Mouse (Mus musculus) ES-E14 (cell line): ENCODE results near the gene 4930579G24Rik. TPM values are rescaled to one million over a fixed set of nuclear protein-coding genes. Genes with fewer than 3 reads are reported as not detected.

Source experiments
- DNase-seq: peaks from one replicate; pipeline ENCODE4 v3.0.0-alpha.2; 2013; ENCODE audit warnings: low read depth, low spot score
- H3K27ac ChIP-seq: 2 replicates; pipeline ENCODE4 v1.5.1; 2012; ENCODE audit warnings: low read depth, mild to moderate bottlenecking, low read length, moderate library complexity, mixed read lengths; ENCODE audit not compliant: poor library complexity, insufficient read depth, severe bottlenecking
- H3K36me3 ChIP-seq: 2 replicates; pipeline ENCODE4 v1.6.1; 2012; ENCODE audit warnings: mild to moderate bottlenecking, low read length, moderate library complexity, mixed read lengths; ENCODE audit not compliant: control insufficient read depth, poor library complexity, insufficient read depth, severe bottlenecking
- H3K4me1 ChIP-seq, 2 experiments: fragments of 150-350 bp in 1 of 2; sonication (generic) in 1 of 2; 2 replicates each; pipeline ENCODE4 v1.6.1; 2012; ENCODE audit warnings: low read length in 2 of 2, mild to moderate bottlenecking in 1 of 2, mixed read lengths in 1 of 2; ENCODE audit not compliant: control insufficient read depth in 2 of 2, insufficient read depth in 2 of 2, poor library complexity in 1 of 2
- H3K4me3 ChIP-seq, 2 experiments: fragments of 150-350 bp in 1 of 2; sonication (generic) in 1 of 2; 2 replicates each; pipeline ENCODE4 v1.5.1; 2012; ENCODE audit warnings: low read length in 2 of 2, low read depth in 1 of 2, mild to moderate bottlenecking in 1 of 2, mixed read lengths in 1 of 2; ENCODE audit not compliant: insufficient read depth in 1 of 2, poor library complexity in 1 of 2, severe bottlenecking in 1 of 2
- H3K9ac ChIP-seq: 2 replicates; pipeline ENCODE4 v1.6.1; 2012; ENCODE audit warnings: low read depth, mild to moderate bottlenecking, low read length, mixed read lengths; ENCODE audit not compliant: poor library complexity, insufficient read depth, severe bottlenecking
- H3K9me3 ChIP-seq: fragments of 150-350 bp; sonication (generic); 2 replicates; pipeline ENCODE4 v1.6.1; 2012; ENCODE audit warnings: low read depth, mild to moderate bottlenecking, low read length; ENCODE audit not compliant: control insufficient read depth, insufficient read depth
- CHD2 ChIP-seq: IDR thresholded peaks from 2 replicates; pipeline ENCODE4 v1.6.1; 2014; ENCODE audit warnings: mild to moderate bottlenecking, low read depth, low read length, inconsistent platforms
- HCFC1 ChIP-seq: IDR thresholded peaks from 2 replicates; pipeline ENCODE4 v1.6.1; 2012; ENCODE audit warnings: low read length, inconsistent platforms, borderline replicate concordance; ENCODE audit not compliant: insufficient read depth
- MAFK ChIP-seq: IDR thresholded peaks from 2 replicates; pipeline ENCODE4 v1.6.1; 2014; ENCODE audit warnings: mild to moderate bottlenecking, low read depth, low read length, inconsistent platforms; ENCODE audit not compliant: insufficient read depth
- ZC3H11A ChIP-seq: IDR thresholded peaks from 2 replicates; pipeline ENCODE4 v1.6.1; 2012; ENCODE audit warnings: low read depth, mild to moderate bottlenecking, inconsistent platforms, low read length, borderline replicate concordance
- ZNF384 ChIP-seq: IDR thresholded peaks from 2 replicates; pipeline ENCODE4 v1.6.1; 2012; ENCODE audit warnings: low read depth, low read length, inconsistent platforms
- in situ Hi-C, 2 experiments: fragments of 600-800 bp; cut with MboI; formaldehyde crosslinking; loops; one replicate each; pipeline ENCODE4 v1.15.1; 2025; ENCODE audit warnings: low sequenced_read_pairs in 2 of 2, inconsistent platforms in 1 of 2; ENCODE audit not compliant: unreplicated experiment in 2 of 2
- total RNA-seq: library from RNA; depleted of rRNA; stranded (reverse); fragments of 300-350 nt; gene quantifications from 2 replicates; pipeline ENCODE4 v1.2.3, GENCODE M21; 2012

The 4930579G24Rik gene
- total RNA-seq, 1 experiment, result 6.2 TPM

GRCm38 (mm10) chr3:79627484-79628181, 1.2 kb upstream of the 4930579G24Rik start:
- H3K27ac ChIP-seq, result no peak overlapping the region
- no peak for TF ChIP-seq CHD2
- no peak for DNase-seq

DNA sequence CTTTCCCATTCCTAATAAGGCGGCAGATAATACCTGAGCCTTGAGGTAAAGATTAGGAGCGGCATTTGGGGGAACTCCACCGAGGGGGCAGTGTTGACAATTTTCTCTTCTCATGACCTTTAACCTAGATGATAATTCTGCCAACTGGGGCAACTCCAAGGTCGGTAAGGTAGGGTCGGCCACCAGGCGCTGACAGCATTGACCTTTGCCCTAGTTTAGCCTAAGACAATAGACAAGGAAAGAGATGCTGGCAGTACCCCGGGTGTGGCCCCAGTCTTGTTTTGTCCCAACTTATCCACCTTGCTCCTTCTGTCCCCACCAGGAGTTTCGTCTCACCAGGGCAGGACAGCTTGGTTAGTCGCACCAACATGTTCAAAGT, 708 bp upstream of the 4930579G24Rik start:
- H3K27ac ChIP-seq, result peak overlapping the region; percentile 28; the same call in 1 of the 2 replicates
- in situ Hi-C loops, result no loop called here
- H3K9me3 ChIP-seq, result no peaks in the 10 kb centered on the region
- no peaks in the 10 kb centered on the region for H3K36me3 ChIP-seq
- H3K4me1 ChIP-seq, result peaks cover 2 to 4% of the 10 kb centered on the region in 2 experiments; a peak in 2 of 4 replicates
- H3K9ac ChIP-seq, result peak overlapping the region; percentile 77
- DNase-seq, result no peak
- peak overlapping the region; percentile 85 to 97 for H3K4me3 ChIP-seq
- TF ChIP-seq HCFC1 (no peak), MAFK (no peak), ZNF384 (no peak), ZC3H11A (no peak), CHD2 (no peak)

More at GRCm38 (mm10) chr3:79627484-79628181, 1.2 kb upstream of the 4930579G24Rik start:
- H3K4me1 ChIP-seq, result peaks cover 2 to 4% of the 10 kb centered on the region in 2 experiments; a peak in 2 of 4 replicates
- peak overlapping the region; percentile 85 to 97 for H3K4me3 ChIP-seq
- no peaks in the 10 kb centered on the region for H3K9me3 ChIP-seq
- no peaks in the 10 kb centered on the region for H3K36me3 ChIP-seq
- in situ Hi-C loops, result no loop called here
- H3K9ac ChIP-seq, result no peak overlapping the region; the same call in 1 of the 2 replicates

DNA sequence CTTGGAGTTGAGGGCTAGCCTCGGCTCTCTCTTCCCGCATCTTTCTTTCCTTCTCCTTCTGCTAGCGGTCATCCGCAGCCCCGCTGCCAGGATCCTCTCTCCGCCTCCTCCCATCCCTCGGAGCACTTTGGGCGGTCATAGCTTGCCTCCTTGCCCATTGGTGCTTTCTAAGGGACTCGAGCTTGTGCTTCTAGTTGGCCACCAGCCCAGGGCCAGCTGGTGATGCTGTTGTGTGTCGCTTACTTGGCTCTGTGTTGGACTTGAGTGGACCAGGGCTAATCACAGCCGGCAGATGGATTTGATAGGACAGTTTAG, 494 bp downstream of the 4930579G24Rik start, which contains the start of gene Etfdh:
TSS of gene Etfdh (minus strand) at position 85 of the 315 bp plus-strand sequence.
- peak within 1 kb of the TSS; percentile 92 for H3K9ac ChIP-seq
- peak within 1 kb of the TSS; percentile 86 to 97 for H3K4me3 ChIP-seq
- in situ Hi-C loops, result no loop called here
- H3K36me3 ChIP-seq, result no peaks in the 10 kb centered on the region
- H3K9me3 ChIP-seq, result no peaks in the 10 kb centered on the region
- peak; percentile 28 for DNase-seq
- H3K4me1 ChIP-seq, result peaks cover 2 to 4% of the 10 kb centered on the region in 2 experiments; a peak in 2 of 4 replicates
- peak within 1 kb of the TSS; percentile 28; the same call in 1 of the 2 replicates for H3K27ac ChIP-seq
- TF ChIP-seq CHD2 (no peak), ZC3H11A (no peak), HCFC1 (no peak), MAFK (no peak), ZNF384 (no peak)

- in situ Hi-C loops, result no loop called here
Measured at GRCm38 (mm10) chr3:79652129-79652528, 23.2 kb downstream of the 4930579G24Rik start.

DNA sequence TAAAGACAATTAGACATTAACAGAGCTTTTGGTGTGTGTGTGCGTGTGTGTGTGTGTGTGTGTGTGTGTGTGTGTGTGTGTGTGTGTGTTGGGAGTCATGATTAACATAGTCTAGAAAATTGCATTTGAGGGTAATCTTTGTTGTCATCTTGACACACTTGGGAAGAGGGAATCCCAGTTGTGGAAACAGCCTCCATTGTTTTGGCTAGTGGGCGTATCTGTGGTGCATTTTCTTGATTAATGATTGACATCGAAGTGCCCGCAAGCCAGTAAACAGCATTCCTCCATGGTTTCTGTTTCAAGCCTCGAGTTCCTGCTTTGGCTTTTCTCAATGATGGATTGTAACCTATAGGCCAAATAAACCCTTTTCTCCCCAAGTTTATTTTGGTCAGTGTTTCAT, 27.8 kb downstream of the 4930579G24Rik start:
- H3K4me3 ChIP-seq, result no peak overlapping the region
- no peak overlapping the region for H3K9ac ChIP-seq
- H3K36me3 ChIP-seq, result no peaks in the 10 kb centered on the region
- H3K9me3 ChIP-seq, result no peaks in the 10 kb centered on the region
- DNase-seq, result no peak
- H3K27ac ChIP-seq, result no peak overlapping the region
- in situ Hi-C loops, result no loop called here
- no peak for TF ChIP-seq HCFC1
- TF ChIP-seq CHD2, result no peak
- no peak for TF ChIP-seq ZNF384
- no peak for TF ChIP-seq ZC3H11A
- TF ChIP-seq MAFK, result no peak
- no peaks in the 10 kb centered on the region for H3K4me1 ChIP-seq

More at GRCm38 (mm10) chr3:79652129-79652528, 23.2 kb downstream of the 4930579G24Rik start:
- Histone ChIP-seq H3K36me3 (no peaks in the 10 kb centered on the region), H3K4me1 (no peaks in the 10 kb centered on the region), H3K9ac (no peak overlapping the region), H3K9me3 (no peaks in the 10 kb centered on the region), H3K27ac (no peak overlapping the region), H3K4me3 (no peak overlapping the region)
- no peak for DNase-seq
- TF ChIP-seq CHD2 (no peak), ZC3H11A (no peak), ZNF384 (no peak), MAFK (no peak)
